Mouse (Mus musculus) cerebellum, adult 2 months (tissue): ENCODE measurements around the gene Tmem63a. TPM values are rescaled to one million over a fixed set of nuclear protein-coding genes. Genes with fewer than 3 reads are reported as not detected.
"Not testable (repeated sequence)": the region's sequence is repeated elsewhere in the genome, so short reads cannot be mapped to it uniquely, and the experiment has no call there.

Experiments used
- DNase-seq, 2 experiments: peaks; one replicate each; pipeline ENCODE4 v3.0.0; 2021
- H3K27ac ChIP-seq: fragments of 200-500 bp; 2 replicates; pipeline ENCODE4 v1.5.1; 2012; ENCODE audit warnings: low read length, control low read depth, inconsistent platforms; ENCODE audit not compliant: insufficient read depth
- H3K27me3 ChIP-seq: fragments of 200-500 bp; 2 replicates; pipeline ENCODE4 v1.6.1; 2012; ENCODE audit warnings: inconsistent platforms, mild to moderate bottlenecking, low read length, moderate library complexity; ENCODE audit not compliant: control insufficient read depth, insufficient read depth
- H3K4me1 ChIP-seq: fragments of 200-500 bp; 2 replicates; pipeline ENCODE4 v1.6.1; 2011; ENCODE audit warnings: low read length; ENCODE audit not compliant: control insufficient read depth, insufficient read depth
- H3K4me3 ChIP-seq: fragments of 200-500 bp; replicated peaks from 2 replicates; pipeline ENCODE3; 2011; ENCODE audit warnings: mild to moderate bottlenecking, low read depth, low read length, control low read depth; ENCODE audit not compliant: insufficient read depth
- CTCF ChIP-seq: fragments of 200-500 bp; IDR thresholded peaks from 2 replicates; pipeline ENCODE4 v1.5.1; 2011; ENCODE audit warnings: low read depth, mild to moderate bottlenecking, control low read depth, low read length, moderate library complexity, borderline replicate concordance; ENCODE audit not compliant: insufficient read depth
- POLR2A ChIP-seq: fragments of 200-500 bp; IDR thresholded peaks from 2 replicates; pipeline ENCODE4 v1.6.1; 2011; ENCODE audit warnings: low read length, control low read depth, borderline replicate concordance; ENCODE audit not compliant: insufficient read depth
- whole genome bisulfite sequencing: fragments of 180-500 bp; shearing (Covaris S2); methylation state at CpG from one replicate; pipeline ENCODE4 v1.1.7; 2018; 5-methylcytosine and 5-hydroxymethylcytosine counted together
- polyA plus RNA-seq: library from polyadenylated mRNA; depleted of rRNA; stranded (reverse); fragments of >200 nt; gene quantifications from 2 replicates; pipeline ENCODE4 v1.2.3, GENCODE M21; 2012; rRNA removed

Gene Tmem63a
- polyA plus RNA-seq = 87.8 and 117 TPM in 2 replicates

- Histone ChIP-seq H3K4me1 (no peaks in the 10 kb centered on the region), H3K4me3 (peak within 1 kb of the TSS; percentile 53), H3K27me3 (no peaks in the 10 kb centered on the region), H3K27ac (no peak within 1 kb of the TSS; the same call in 1 of the 2 replicates)
- under 1% methylated on average over 73 of the region's 73 CpGs for WGBS
- no peak for TF ChIP-seq CTCF
- no peak for TF ChIP-seq POLR2A
- peak; percentile 16 to 38 for DNase-seq
These were observed at the start of gene Tmem63a for GRCm38 (mm10) chr1:180942166-180943031. Gene Tmem63a (plus strand): TSS chr1:180942344.

GRCm38 (mm10) chr1:180892808-180893207, 49.3 kb upstream of the Tmem63a start, which contains the start of gene Lefty2:
Gene Lefty2 (plus strand): TSS chr1:180893108.
- 64% methylated on average over 10 of the region's 10 CpGs for WGBS
- no peak for TF ChIP-seq POLR2A
- TF ChIP-seq CTCF = no peak
- no peak for DNase-seq
- H3K4me1 ChIP-seq = no peaks in the 10 kb centered on the region; the same call in 1 of the 2 replicates
- H3K27me3 ChIP-seq = no peaks in the 10 kb centered on the region
- no peak within 1 kb of the TSS for H3K27ac ChIP-seq
- no peak within 1 kb of the TSS for H3K4me3 ChIP-seq

GRCm38 (mm10) chr1:180894088-180894987, 47.8 kb upstream of the Tmem63a start:
- not testable (repeated sequence) for H3K27ac ChIP-seq, H3K27me3 ChIP-seq, H3K4me3 ChIP-seq, H3K4me1 ChIP-seq, DNase-seq
- 8% methylated on average over 47 of the region's 51 CpGs for WGBS

GRCm38 (mm10) chr1:180901107-180901506, 41.0 kb upstream of the Tmem63a start:
- under 1% methylated on average over 4 of the region's 4 CpGs for WGBS
- DNase-seq = peak in 1 of 2 experiments; percentile 62
- H3K4me1 ChIP-seq = peaks cover 9% of the 10 kb centered on the region; the same call in 1 of the 2 replicates

GRCm38 (mm10) chr1:180902915-180903314, 39.2 kb upstream of the Tmem63a start:
- Histone ChIP-seq H3K27me3 (no peaks in the 10 kb centered on the region), H3K4me1 (peaks cover 11% of the 10 kb centered on the region; the same call in 1 of the 2 replicates), H3K27ac (no peak overlapping the region), H3K4me3 (no peak overlapping the region)
- DNase-seq = no peak
- TF ChIP-seq CTCF (no peak), POLR2A (no peak)
- WGBS = 44% methylated on average over 5 of the region's 5 CpGs

More at GRCm38 (mm10) chr1:180901107-180901506, 41.0 kb upstream of the Tmem63a start:
- Histone ChIP-seq H3K4me3 (no peak overlapping the region), H3K27me3 (no peaks in the 10 kb centered on the region), H3K27ac (no peak overlapping the region)
- TF ChIP-seq POLR2A (no peak), CTCF (peak; percentile 46; the same call in 1 of the 2 replicates)

GRCm38 (mm10) chr1:180903666-180904038, 38.5 kb upstream of the Tmem63a start:
- H3K4me1 ChIP-seq = peaks cover 11% of the 10 kb centered on the region; the same call in 1 of the 2 replicates
- no peak for TF ChIP-seq CTCF
- TF ChIP-seq POLR2A = no peak
- 27% methylated on average over 10 of the region's 10 CpGs for WGBS
- no peaks in the 10 kb centered on the region for H3K27me3 ChIP-seq
- no peak overlapping the region for H3K27ac ChIP-seq
- DNase-seq = no peak
- H3K4me3 ChIP-seq = peak overlapping the region; percentile 87

GRCm38 (mm10) chr1:180904039-180904814, 37.9 kb upstream of the Tmem63a start, which contains the start of gene Pycr2:
Gene Pycr2 (plus strand): TSS chr1:180904293.
- DNase-seq = peak; percentile 93 to 94
- under 1% methylated on average over 52 of the region's 52 CpGs for WGBS
- 0 out of 2 replicates have a peak within 1 kb of the TSS, but pooled peaks have one; percentile 3 for H3K27ac ChIP-seq
- peak within 1 kb of the TSS; percentile 87 for H3K4me3 ChIP-seq
- TF ChIP-seq CTCF (no peak), POLR2A (peak; percentile 67; the same call in 1 of the 2 replicates)
- peaks cover 11% of the 10 kb centered on the region; the same call in 1 of the 2 replicates for H3K4me1 ChIP-seq
- no peaks in the 10 kb centered on the region for H3K27me3 ChIP-seq
